Mouse (Mus musculus) NIH3T3 (cell line): ENCODE data around the gene Astn2.

Experiments used
- DNase-seq: peaks from one replicate; pipeline ENCODE4 v3.0.0-alpha.2; 2012; ENCODE audit warnings: low read depth

The Astn2 gene

DNA sequence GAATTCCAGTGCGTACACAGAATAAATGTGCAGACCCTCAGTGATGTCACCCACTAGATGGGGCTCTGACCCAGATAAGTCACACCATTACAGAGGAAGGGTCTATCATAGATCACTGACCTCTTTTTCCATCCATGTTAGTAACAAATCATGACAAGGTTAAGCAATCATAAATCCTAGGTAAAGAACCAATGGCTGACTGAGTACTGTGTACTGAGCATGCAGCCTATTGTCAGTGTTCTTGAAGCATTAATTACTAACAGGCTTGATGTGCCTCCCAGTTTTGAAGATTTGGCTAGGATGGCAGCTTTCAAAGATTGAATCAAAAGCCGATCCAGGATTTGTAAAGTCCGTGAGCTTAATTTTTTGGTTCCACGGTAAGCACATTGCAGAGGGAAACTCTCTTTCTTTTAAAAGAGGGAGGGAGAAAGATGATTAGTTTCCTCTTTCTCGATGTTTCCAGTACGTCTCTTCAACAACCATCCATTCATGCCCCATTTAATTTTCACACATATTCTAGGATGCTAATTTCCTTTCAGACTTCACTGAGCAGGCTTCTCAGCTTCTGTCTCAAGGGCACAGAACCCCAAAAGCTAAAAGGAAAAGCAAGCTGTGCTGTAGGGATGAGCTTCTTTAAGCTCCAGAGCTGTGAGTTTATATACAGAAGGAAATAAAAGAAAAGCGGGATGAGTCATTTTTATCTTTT lies 93.9 kb downstream of the Astn2 start:
- DNase-seq: no peak

DNA sequence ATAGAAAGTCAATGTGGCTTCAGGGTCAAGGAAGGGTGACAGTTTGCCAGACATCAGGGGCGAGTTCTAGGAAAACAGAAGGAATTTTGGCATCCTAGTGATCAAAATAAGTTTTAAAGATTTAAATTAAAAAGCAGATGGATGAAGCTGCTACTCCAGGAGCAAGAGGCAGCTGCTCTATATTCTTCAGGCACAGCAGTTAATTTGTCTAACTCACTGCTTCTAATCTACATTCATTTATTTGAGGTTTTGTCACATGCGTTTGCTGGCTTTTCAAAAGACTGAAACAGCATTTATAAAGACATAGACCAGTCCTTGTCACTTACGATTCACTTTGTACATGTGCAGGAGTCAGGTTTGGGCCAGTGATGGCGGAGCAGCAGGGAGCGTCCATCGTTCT lies 98.0 kb downstream of the Astn2 start:
- no peak for DNase-seq

- DNase-seq: no peak
These were observed 101.6 kb downstream of the Astn2 start for GRCm38 (mm10) chr4:66302686-66303310.

DNA sequence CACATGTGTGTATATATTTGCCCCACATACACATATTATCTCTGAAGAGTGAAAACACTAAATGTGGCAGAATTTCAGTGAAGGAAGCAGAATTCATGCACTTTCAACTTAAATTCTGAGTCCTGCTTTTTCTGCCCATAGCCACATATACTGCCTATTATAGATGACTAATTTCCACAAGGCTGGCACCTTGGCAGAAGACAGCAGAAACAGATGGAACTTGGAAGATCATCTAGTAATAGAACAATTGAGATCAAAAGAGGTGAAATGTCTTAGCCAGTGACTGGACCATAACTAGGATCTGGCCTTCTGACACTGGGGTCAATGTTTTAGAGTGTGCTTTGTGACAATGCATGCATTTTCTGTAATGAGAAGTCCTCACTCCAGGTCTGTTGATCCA lies 119.4 kb downstream of the Astn2 start:
- no peak for DNase-seq

DNA sequence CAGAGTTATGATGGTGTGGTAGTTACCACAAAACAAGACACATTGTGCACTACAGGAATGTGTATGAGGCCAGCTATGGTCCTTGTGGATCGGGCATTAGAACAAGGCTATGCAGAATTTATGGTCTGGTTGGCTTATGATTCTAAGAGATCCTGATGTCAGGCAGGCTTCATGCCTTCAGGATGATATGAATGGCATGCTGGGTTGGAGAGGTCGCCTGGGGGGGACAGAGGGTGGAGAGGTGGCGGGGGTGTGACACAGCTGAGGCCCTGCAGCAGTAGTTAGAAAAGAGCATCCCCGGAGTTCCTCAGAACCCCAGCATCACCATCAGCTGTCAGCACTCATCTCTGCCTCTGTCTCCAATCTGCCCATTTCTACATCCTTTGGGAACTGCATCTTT lies 128.3 kb downstream of the Astn2 start:
- no peak for DNase-seq

DNA sequence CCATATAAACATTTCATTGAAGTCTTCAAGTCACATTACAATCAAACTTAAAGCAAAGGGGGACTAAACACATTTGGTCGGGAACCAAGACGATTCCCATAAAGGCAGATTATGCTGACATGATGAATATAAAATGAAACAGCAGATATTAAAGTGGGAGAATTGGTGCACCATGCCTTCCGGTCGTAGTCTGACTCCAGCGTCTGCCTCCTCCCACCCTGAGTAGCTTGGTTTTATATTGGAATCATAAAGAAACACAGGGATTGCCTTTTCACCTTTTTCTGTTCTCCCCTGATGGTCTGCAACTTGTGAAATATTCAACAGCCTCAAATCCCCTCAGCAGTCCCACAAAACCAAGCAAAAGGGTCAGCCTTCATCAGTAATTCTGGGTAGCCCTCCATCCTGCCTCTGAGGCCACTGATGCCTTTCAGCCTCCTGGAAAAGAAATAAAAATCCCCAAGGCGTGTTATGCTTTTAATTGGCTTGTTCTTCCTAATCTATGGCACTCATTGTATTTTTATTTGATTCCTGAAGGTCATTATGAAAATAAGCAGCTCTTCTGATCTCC lies 132.8 kb downstream of the Astn2 start:
- DNase-seq: no peak

DNA sequence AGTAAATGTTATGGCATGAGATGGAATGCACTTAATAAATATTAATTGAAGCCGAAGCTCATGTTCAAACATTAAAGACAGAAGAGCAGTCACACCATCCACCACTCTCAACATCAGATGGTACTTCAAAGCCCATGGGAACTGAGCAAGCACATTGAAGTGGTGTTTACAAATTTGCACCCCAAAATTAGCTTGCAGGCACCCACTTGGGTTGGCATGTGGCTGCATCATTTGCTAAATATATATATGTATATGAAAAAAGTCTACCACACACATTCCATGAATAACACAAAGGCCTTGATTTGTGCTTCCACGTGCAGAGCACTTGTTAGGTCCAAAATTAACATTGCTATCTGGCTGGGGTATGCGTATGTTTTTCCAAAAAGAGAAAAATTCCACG lies 140.4 kb downstream of the Astn2 start:
- no peak for DNase-seq

DNA sequence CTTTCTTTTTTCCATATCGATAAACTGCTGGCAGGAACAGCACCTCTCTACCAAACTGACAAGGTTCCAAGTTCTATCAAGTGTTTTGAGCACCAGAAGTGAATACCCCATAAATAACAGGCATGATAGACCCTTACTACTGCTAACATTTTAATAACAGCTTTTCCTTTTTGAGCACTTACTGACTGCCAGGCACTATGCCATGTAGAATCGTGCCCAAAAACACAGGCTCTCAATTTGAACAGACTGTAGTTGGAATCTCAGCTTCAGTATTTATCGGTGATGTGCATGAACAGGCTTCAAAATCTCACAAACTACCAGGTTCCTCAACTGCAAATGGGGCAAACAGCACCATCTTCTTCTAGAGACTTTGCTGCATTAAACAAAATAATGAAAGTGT lies 143.1 kb downstream of the Astn2 start:
- DNase-seq: no peak

DNA sequence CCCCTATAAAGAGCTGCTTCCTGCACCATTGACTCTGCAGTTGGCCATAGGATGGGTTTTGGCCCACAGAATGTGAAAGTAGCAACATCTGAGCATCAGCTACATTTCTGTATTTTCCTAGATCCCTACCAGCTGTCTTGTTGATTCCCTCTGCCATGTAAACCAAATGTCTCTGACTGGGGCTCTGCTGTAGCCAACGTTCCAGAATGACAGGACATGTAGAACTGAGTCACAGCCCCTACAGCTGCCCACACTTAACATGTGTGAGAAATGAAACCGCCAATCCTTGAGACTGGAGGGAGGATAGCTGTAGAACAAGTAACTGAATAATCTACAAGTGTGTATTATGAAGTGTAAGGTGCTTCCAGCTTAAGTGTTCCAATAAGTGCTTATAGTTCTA lies 145.5 kb downstream of the Astn2 start:
- DNase-seq: no peak

DNA sequence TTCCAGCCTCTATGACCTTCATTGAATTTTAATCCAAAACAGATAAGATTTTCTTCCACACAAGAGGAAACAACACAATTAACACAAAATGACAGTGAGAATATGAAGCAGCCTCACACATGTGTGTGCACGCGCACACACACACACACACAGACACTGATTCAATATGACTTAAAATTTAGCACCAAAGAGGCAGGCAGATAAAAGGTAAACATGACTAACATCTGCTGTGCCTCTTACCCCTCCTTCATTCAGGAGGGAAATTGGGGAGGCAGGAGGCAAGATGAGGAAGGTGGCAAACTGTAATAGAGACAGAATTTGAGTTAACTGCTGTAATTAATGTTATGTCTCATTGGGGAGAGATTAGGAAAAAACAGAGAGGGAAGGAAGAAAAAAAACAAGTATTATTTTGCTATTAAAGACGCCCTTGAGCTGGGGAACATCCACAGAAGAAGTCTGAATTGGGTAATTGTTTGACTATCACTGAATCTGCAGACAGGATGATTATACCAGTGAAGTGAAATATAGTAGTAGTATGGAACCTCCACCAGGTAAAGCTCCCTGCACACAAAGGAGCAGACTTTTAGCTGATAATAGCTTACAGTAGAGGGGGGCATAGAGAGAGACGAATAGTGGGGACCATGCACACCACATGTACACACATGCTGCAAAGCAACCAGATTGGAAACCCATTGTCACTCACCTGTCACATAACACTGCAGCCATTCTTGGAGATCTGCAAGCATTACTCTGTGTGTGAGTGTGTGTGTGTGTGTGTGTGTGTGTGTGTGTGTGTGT lies 149.5 kb downstream of the Astn2 start:
- no peak for DNase-seq

DNA sequence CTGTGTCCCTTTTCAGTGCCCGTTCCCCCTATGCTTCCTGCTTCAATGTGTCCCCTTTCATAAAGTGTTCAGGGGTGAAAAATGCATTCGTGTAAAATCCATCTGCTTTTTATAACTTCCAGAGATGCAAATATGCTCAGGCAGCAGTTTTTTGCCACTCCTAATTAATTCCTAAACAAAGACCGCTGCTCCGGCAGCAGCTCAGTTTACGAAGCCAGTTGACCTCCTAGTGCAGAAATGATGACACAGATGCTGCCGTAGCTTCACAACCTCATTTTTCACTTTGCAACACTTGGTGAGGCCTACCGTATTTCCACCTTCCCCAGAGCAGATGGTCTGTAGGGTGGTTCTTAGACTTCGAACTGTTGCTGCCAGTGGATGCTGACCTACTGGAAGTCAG lies 155.9 kb downstream of the Astn2 start:
- no peak for DNase-seq

- no peak for DNase-seq
These were observed 161.7 kb downstream of the Astn2 start for GRCm38 (mm10) chr4:66242683-66243082.

- no peak for DNase-seq
These were observed 171.6 kb downstream of the Astn2 start for GRCm38 (mm10) chr4:66232799-66233198.

DNA sequence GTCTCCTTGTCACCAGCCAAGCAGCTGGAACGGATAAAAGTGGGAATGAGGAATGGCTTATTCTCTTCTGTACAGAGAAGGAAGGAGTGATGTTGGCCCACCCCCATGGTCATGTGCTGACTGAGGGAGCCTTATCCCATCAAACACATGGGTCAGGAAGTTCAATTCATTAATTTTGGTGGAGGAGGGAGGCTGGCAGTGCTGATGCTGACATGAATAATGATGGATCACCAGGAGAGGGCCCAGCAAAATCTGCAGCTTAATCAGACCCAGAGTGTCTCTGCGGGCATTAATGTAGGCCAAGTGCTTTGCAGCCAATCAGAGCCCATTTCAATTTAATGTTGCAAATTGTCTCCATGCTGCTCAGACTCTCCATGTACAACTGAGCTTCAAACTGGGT lies 172.1 kb downstream of the Astn2 start:
- no peak for DNase-seq

GRCm38 (mm10) chr4:66230735-66231134 lies 173.7 kb downstream of the Astn2 start:
- DNase-seq: no peak

- no peak for DNase-seq
These were observed 181.7 kb downstream of the Astn2 start for GRCm38 (mm10) chr4:66222602-66223317.

DNA sequence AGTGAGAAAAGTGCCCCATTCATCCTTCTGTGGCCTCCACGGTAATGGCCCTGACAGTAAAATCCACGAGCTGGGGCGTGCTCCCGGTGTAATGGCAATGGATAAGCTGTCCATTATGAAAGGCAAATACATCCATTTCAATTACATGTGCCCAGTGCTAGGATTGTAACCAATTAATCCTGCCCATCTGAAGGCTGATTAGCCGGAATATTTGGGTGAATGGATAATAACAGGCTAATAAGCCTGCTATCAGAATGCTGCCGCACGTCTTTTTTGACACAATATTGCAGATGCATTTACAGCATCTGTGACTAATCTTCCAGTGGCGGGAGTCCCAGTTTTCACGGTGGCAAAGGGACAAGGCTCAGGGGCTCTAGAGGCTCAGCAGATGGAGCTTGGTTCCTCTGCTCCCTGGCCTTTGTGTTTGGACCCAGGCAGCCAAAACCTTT lies 189.2 kb downstream of the Astn2 start:
- DNase-seq: no peak

DNA sequence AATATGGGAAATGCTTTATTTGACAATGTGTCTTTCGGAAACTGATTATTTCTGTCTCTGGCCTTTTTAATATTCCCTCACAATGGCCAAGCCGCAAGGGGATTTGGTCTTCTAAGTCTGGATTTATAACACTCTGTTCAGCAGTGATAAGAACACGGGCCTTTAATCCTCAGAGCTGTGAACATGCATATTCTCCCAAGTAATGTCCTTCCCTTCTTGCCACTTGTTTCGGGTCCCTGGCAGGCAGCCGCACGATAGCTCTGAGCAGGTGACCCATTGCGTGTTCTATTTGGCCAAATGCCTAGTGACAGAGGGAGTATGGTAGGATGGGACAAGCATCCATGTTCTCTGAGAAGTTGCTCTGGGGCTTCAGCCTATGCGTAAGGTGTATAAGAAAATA lies 214.8 kb downstream of the Astn2 start:
- no peak for DNase-seq

- no peak for DNase-seq
These were observed 228.4 kb downstream of the Astn2 start for GRCm38 (mm10) chr4:66175887-66176533.

DNA sequence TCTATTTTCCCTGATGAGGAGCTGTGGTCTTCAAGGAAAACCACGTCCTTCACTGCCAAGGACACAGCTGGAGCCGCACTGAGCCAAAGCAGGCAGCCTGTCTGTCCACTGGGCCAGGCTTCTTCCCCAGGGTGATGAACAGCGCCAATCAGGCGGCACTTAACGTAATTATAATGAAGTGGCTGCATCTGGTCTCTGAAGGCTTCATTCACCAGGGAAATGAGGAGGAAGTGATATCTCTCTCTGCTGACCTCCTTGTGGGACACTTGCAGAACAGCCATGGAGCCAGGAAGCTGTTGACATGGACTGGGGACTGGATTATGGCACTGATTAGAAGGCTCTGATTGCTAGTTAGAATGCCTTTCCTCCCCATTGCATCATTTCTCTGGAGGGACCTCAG lies 232.8 kb downstream of the Astn2 start:
- DNase-seq: no peak

DNA sequence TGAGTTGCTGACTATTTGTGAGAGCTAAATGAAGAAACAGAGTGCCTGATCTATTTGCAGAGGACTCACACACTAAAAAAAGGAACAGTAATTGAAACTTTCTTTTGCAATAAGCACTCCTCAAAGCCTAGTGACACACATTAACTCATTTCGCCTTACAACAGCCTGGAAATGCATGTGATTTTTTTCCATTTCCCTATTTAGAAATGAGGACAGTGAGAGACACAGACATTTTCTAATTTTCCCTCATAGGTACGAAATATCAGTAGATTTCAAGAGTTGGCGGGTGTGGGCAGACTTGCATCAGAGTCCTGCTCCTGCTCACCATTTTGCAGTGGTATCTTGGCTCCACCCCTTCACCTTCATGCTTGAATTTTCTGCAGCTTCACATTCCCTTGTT lies 233.6 kb downstream of the Astn2 start:
- DNase-seq: no peak

DNA sequence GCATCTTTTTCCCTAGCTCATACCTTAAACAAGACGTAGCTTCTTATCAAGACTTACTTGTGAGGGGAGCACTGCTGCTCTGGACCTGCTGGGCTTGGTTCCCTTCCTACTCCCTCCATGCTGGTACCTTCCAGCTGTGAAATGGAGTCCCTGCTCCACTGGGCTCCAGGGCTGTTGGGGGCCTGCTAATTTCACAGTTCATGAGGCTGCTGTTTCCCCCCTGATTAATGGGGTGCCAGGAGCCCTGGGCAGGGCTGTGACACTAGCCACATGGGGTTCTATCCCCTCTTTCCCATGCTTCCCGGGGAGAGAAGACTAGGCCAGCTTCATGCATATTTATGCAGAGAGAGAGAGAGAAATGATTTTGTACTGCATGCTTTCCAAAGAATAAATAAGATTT lies 234.9 kb downstream of the Astn2 start:
- no peak for DNase-seq
